ENCODE assay signal across 8 mouse cellular contexts in the genomic region with DNA sequence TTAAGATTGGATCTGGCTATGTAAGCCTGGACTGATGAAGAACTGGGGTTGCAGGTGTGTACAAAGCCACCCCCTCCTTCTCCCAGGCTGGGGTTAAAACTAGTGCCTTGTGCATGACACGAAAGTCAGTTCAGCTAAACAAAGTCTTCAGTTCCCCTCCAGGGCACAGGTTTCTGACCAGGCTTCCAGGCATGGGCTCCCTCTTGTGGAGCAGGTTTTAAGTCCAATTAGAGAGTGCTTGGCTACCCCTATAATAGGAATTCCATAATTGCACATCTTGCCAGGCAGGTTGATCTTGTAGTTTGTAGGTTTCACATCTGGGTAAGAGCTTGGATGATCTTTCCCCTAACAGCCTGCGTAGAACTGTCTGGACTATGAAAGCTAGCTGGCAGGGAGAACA.
A peak's percentile ranks its signal among the peaks of the same experiment; 100 is the strongest.
DNase-seq lines count a peak whose midpoint lies in the region; ATAC-seq lines count a peak whose summit lies in the region.
"Had no signal": no experiment of that assay in that cellular context is flagged by ENCODE, and none has a peak within 500 bp of the region (broad histone marks: within the 10 kb centered on the region; RNA-seq: fewer than 3 reads in every experiment).

No protein-coding gene starts in this region.

- H3K4me2 ChIP-seq in embryonic facial prominence, embryonic 11.5 days (ENCODE audit: low read depth, low read length): no peak overlapping the region

- no peak overlapping the region for H3K4me3 ChIP-seq in embryonic facial prominence, embryonic 11.5 days (ENCODE audit: low read depth, low read length)

- H3K27ac ChIP-seq in embryonic facial prominence, embryonic 11.5 days (replicated peaks; ENCODE audit: low read depth, low read length): 0 out of 2 replicates have a peak overlapping the region, but pooled peaks have one; percentile 6

- no peaks in the 10 kb centered on the region for H3K9me3 ChIP-seq in embryonic facial prominence, embryonic 11.5 days (replicated peaks; ENCODE audit: control insufficient read depth, low read length)

- peak; percentile 5 for DNase-seq in kidney, adult 9 months
- DNase-seq in kidney, adult 8-10 months: no peak
- DNase-seq in ZHBTc4 (ENCODE audit: low read depth, low spot score): peak; percentile 49
- DNase-seq in embryonic facial prominence, embryonic 11.5 days (ENCODE audit: low spot score): peak; percentile 60
- peak; percentile 38 for DNase-seq in lung, postnatal 36 days
- DNase-seq in spleen, adult 18-20 months: no peak
- DNase-seq in layer of hippocampus, adult 11-12 months (ENCODE audit: low spot score): no peak
- DNase-seq: adrenal gland, postnatal 25 days had no signal

- no peaks in the 10 kb centered on the region for H3K4me1 ChIP-seq in embryonic facial prominence, embryonic 11.5 days (ENCODE audit: control insufficient read depth, insufficient read depth, low read length)

- 41% methylated on average over 2 of the region's 2 CpGs for WGBS in embryonic facial prominence, embryonic 11.5 days

- H3K27me3 ChIP-seq in embryonic facial prominence, embryonic 11.5 days (ENCODE audit: control insufficient read depth, insufficient read depth, low read length): no peaks in the 10 kb centered on the region

- no peaks in the 10 kb centered on the region for H3K36me3 ChIP-seq in embryonic facial prominence, embryonic 11.5 days (replicated peaks; ENCODE audit: control insufficient read depth, insufficient read depth, low read depth, low read length)

- no peak for ATAC-seq in embryonic facial prominence, embryonic 11.5 days (replicated peaks; ENCODE audit: insufficient number of reproducible peaks, low FRiP score, low TSS enrichment, low read depth)

- H3K9ac ChIP-seq in embryonic facial prominence, embryonic 11.5 days (replicated peaks; ENCODE audit: low read length): no peak overlapping the region

Comparison
In these comparisons a context has a peak if more than half of its experiments do, and no peak if none do; other contexts are left out.
1. DNase-seq: peak in kidney, adult 9 months (single experiment), ZHBTc4 (single experiment), embryonic facial prominence, embryonic 11.5 days (single experiment) and lung, postnatal 36 days (single experiment); none in kidney, adult 8-10 months (0 of 2), spleen, adult 18-20 months (0 of 2) and layer of hippocampus, adult 11-12 months (single experiment).